Mouse (Mus musculus): ENCODE results near the gene Baiap2. TPM values are rescaled to one million over a fixed set of nuclear protein-coding genes. Genes with fewer than 3 reads are reported as not detected.

Gene Baiap2
- total RNA-seq, 2 experiments from 2014 or later = 11.3 to 24.0 TPM

- DNase-seq = no peak
These were observed 4.9 kb downstream of the Baiap2 start for GRCm38 (mm10) chr11:119947426-119947825.

GRCm38 (mm10) chr11:119947897-119948296 is 5.3 kb downstream of the Baiap2 start:
- no peak for DNase-seq

GRCm38 (mm10) chr11:119948305-119948704 is 5.7 kb downstream of the Baiap2 start:
- DNase-seq = no peak

GRCm38 (mm10) chr11:119948803-119949202 is 6.2 kb downstream of the Baiap2 start:
- peak in 1 of 2 experiments; percentile 36 for DNase-seq

GRCm38 (mm10) chr11:119950535-119950934 is 8.0 kb downstream of the Baiap2 start:
- peak in 1 of 2 experiments; percentile 37 for DNase-seq

- no peak for DNase-seq
These were observed 8.8 kb downstream of the Baiap2 start for GRCm38 (mm10) chr11:119951326-119951725.

- DNase-seq = peak; percentile 50 to 77
These were observed 10.1 kb downstream of the Baiap2 start for GRCm38 (mm10) chr11:119952429-119953224.

GRCm38 (mm10) chr11:119954233-119954632 is 11.7 kb downstream of the Baiap2 start:
- DNase-seq = no peak

GRCm38 (mm10) chr11:119954749-119955337 is 12.3 kb downstream of the Baiap2 start:
- DNase-seq = no peak

- no peak for DNase-seq
These were observed 12.9 kb downstream of the Baiap2 start for GRCm38 (mm10) chr11:119955432-119955831.

- DNase-seq = no peak
These were observed 14.0 kb downstream of the Baiap2 start for GRCm38 (mm10) chr11:119956590-119956989.

GRCm38 (mm10) chr11:119958856-119959255 is 16.3 kb downstream of the Baiap2 start:
- peak in 1 of 2 experiments; percentile 22 for DNase-seq

GRCm38 (mm10) chr11:119959714-119960113 is 17.2 kb downstream of the Baiap2 start:
- no peak for DNase-seq

GRCm38 (mm10) chr11:119960671-119961070 is 18.1 kb downstream of the Baiap2 start:
- DNase-seq = no peak

GRCm38 (mm10) chr11:119961511-119961910 is 18.9 kb downstream of the Baiap2 start:
- no peak for DNase-seq

- DNase-seq = no peak
These were observed 22.5 kb downstream of the Baiap2 start for GRCm38 (mm10) chr11:119965053-119965452.

- no peak for DNase-seq
These were observed 23.7 kb downstream of the Baiap2 start for GRCm38 (mm10) chr11:119966294-119966693.

GRCm38 (mm10) chr11:119967401-119967800 is 24.8 kb downstream of the Baiap2 start:
- DNase-seq = no peak

- DNase-seq = no peak
These were observed 25.3 kb downstream of the Baiap2 start for GRCm38 (mm10) chr11:119967892-119968291.

- DNase-seq = no peak
These were observed 27.7 kb downstream of the Baiap2 start for GRCm38 (mm10) chr11:119970021-119970851.

- no peak for DNase-seq
These were observed 31.2 kb downstream of the Baiap2 start for GRCm38 (mm10) chr11:119973789-119974188.

GRCm38 (mm10) chr11:119975739-119976501 is 33.4 kb downstream of the Baiap2 start:
- DNase-seq = peak; percentile 68 to 70

Measured in adrenal gland, postnatal 36 days (tissue).